Mouse (Mus musculus): Measurements from ENCODE around the gene Sprr2a2. TPM values are rescaled to one million over a fixed set of nuclear protein-coding genes. Genes with fewer than 3 reads are reported as not detected.
"Not testable (repeated sequence)": the region's sequence is repeated elsewhere in the genome, so short reads cannot be mapped to it uniquely, and the experiment has no call there.

Sprr2a2 gene
- total RNA-seq (2012; rRNA removed), result 0.04 TPM in 1 of 2 replicates, not detected in the other
- not detected for polyA plus RNA-seq (2012; ENCODE audit: insufficient read depth in 1 of 2, insufficient read length in 2 of 2, low read depth in 1 of 2, low replicate concordance in 2 of 2, missing spikeins in 1 of 2)

DNA sequence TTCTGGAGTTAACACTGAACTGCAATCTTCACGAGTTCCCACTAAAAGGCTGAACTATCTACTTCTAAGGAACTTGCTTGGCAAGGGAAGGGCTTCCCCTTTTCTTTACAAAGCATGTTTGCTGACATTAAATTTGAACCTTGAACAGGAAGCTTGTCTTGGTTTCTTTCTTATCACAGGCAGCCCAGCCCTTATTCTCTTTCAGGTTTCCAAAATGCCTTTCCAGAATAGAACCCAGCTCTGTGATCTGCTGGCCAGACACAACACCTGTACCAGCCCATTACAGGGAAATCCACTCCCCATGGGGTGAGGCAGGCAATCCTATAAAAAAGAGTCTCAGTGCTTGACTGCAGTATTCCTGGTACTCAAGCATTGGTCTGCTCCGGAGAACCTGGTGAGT is at the start of gene Sprr2a2, which contains the start of gene Sprr2a1:
Gene Sprr2a2, plus strand, starts transcription at position 352 of the 400 bp plus-strand sequence.
Gene Sprr2a1, plus strand, starts transcription at position 231 of the 400 bp plus-strand sequence.
- not testable (repeated sequence) for H3K27me3 ChIP-seq (ENCODE audit: control insufficient read depth in 1 of 2, insufficient read depth in 2 of 2, low read length in 2 of 2); H3K4me3 ChIP-seq (ENCODE audit: control insufficient read depth in 1 of 2, insufficient read depth in 1 of 2, low read depth in 2 of 2, low read length in 2 of 2); H3K79me2 ChIP-seq (ENCODE audit: control insufficient read depth, insufficient read depth, low read length, poor library complexity); H3K36me3 ChIP-seq (ENCODE audit: control insufficient read depth in 1 of 2, insufficient read depth in 2 of 2, low read length in 2 of 2); H3K27ac ChIP-seq (ENCODE audit: control insufficient read depth, low read depth, low read length); H3K4me1 ChIP-seq (ENCODE audit: control insufficient read depth in 1 of 2, insufficient read depth in 2 of 2, low read length in 2 of 2); H3K9ac ChIP-seq (ENCODE audit: control insufficient read depth, low read depth, low read length, poor library complexity, severe bottlenecking); H3K9me3 ChIP-seq (replicated peaks; ENCODE audit: insufficient read depth, low read length); DNase-seq (ENCODE audit: low read depth, low spot score)

DNA sequence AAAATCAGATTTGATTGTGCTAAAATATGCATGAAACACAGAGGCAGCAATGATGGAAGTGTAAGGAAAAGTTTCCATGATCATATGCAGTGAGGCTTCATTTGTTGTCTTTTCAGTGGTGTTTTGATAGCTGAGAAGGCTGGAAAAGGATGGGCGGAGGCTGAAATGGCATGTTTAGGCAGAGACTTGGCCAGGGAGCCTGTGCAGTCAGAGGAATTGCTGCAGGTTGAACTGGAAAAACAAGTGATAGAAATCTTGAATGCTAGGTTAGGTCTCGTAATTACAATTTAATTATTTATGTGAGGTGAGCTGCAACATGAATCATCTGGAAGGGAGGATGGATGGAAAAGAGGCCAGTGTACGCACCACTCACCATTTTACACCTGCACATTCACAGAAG is 45.9 kb upstream of the Sprr2a2 start:
- TF ChIP-seq ZMIZ1 (IDR thresholded peaks at IDR 0.05; ENCODE audit: low read depth, low read length) (no peak), ZNF384 (IDR thresholded peaks at IDR 0.05; ENCODE audit: low read depth, low read length) (no peak), ETS1 (IDR thresholded peaks at IDR 0.05; ENCODE audit: low read depth, low read length) (no peak), NELFE (IDR thresholded peaks at IDR 0.05; ENCODE audit: low read depth, low read length) (no peak), MXI1 (IDR thresholded peaks at IDR 0.05; ENCODE audit: low read depth, low read length) (no peak), USF2 (IDR thresholded peaks at IDR 0.05; ENCODE audit: borderline replicate concordance in 1 of 2, insufficient read depth in 1 of 2, low read depth in 1 of 2, low read length in 2 of 2) (no peak), ZC3H11A (IDR thresholded peaks at IDR 0.05; ENCODE audit: low read depth, low read length) (no peak), RCOR1 (IDR thresholded peaks at IDR 0.05; ENCODE audit: low read depth, low read length) (no peak), TCF12 (IDR thresholded peaks at IDR 0.05; ENCODE audit: low read depth, low read length) (no peak), MEF2A (IDR thresholded peaks at IDR 0.05; ENCODE audit: extremely low read depth, insufficient replicate concordance, low read depth, low read length, poor library complexity, severe bottlenecking) (no peak), HCFC1 (IDR thresholded peaks at IDR 0.05; ENCODE audit: low read depth, low read length) (no peak), USF1 (IDR thresholded peaks at IDR 0.05; ENCODE audit: low read depth, low read length) (no peak), NRF1 (IDR thresholded peaks at IDR 0.05; ENCODE audit: insufficient read depth, low read depth, low read length, poor library complexity, severe bottlenecking) (no peak)
- Histone ChIP-seq H3K4me3 (ENCODE audit: control insufficient read depth in 1 of 2, insufficient read depth in 1 of 2, low read depth in 2 of 2, low read length in 2 of 2) (no peak overlapping the region), H3K9ac (ENCODE audit: control insufficient read depth, low read depth, low read length, poor library complexity, severe bottlenecking) (no peak overlapping the region), H3K79me2 (ENCODE audit: control insufficient read depth, insufficient read depth, low read length, poor library complexity) (no peaks in the 10 kb centered on the region), H3K36me3 (ENCODE audit: control insufficient read depth in 1 of 2, insufficient read depth in 2 of 2, low read length in 2 of 2) (no peaks in the 10 kb centered on the region), H3K27ac (ENCODE audit: control insufficient read depth, low read depth, low read length) (no peak overlapping the region), H3K9me3 (replicated peaks; ENCODE audit: insufficient read depth, low read length) (no peaks in the 10 kb centered on the region), H3K27me3 (ENCODE audit: control insufficient read depth in 1 of 2, insufficient read depth in 2 of 2, low read length in 2 of 2) (no peaks in the 10 kb centered on the region), H3K4me1 (ENCODE audit: control insufficient read depth in 1 of 2, insufficient read depth in 2 of 2, low read length in 2 of 2) (no peaks in the 10 kb centered on the region)
- DNase-seq (ENCODE audit: low read depth, low spot score), result no peak

DNA sequence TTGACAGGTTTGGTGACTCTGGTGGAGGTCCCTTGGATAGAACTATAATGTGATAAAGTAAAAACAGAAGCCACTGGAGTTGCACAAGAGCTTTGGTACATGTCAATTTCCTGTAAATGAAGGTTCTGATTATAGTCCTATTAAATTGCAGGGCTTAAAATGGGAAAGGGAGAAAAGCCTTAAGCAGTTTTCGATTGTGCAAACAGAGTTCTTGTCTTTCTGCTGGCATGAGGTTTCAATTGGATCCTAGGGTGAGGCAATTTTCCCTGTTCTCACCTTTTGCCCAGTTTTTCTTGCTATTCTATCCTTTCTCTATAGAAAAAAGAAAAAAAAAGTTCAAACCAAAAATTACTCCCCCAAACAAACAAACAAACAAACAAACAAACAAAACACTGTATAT is 38.8 kb upstream of the Sprr2a2 start:
- DNase-seq (ENCODE audit: low read depth, low spot score), result no peak
- H3K79me2 ChIP-seq (ENCODE audit: control insufficient read depth, insufficient read depth, low read length, poor library complexity), result no peaks in the 10 kb centered on the region

More for the DNA sequence above, 38.8 kb upstream of the Sprr2a2 start:
- H3K4me1 ChIP-seq (ENCODE audit: control insufficient read depth in 1 of 2, insufficient read depth in 2 of 2, low read length in 2 of 2), result no peaks in the 10 kb centered on the region
- H3K9me3 ChIP-seq (replicated peaks; ENCODE audit: insufficient read depth, low read length), result no peaks in the 10 kb centered on the region
- no peak for TF ChIP-seq GATA1 (IDR thresholded peaks at IDR 0.05; ENCODE audit: low read depth, low read length)
- no peak for TF ChIP-seq SMC3 (IDR thresholded peaks at IDR 0.05; ENCODE audit: low read depth, low read length)
- no peak for TF ChIP-seq ELF1 (IDR thresholded peaks at IDR 0.05; ENCODE audit: low read depth, low read length)
- TF ChIP-seq ETS1 (IDR thresholded peaks at IDR 0.05; ENCODE audit: low read depth, low read length), result no peak
- no peaks in the 10 kb centered on the region for H3K36me3 ChIP-seq (ENCODE audit: control insufficient read depth in 1 of 2, insufficient read depth in 2 of 2, low read length in 2 of 2)
- no peaks in the 10 kb centered on the region for H3K27me3 ChIP-seq (ENCODE audit: control insufficient read depth in 1 of 2, insufficient read depth in 2 of 2, low read length in 2 of 2)
- H3K9ac ChIP-seq (ENCODE audit: control insufficient read depth, low read depth, low read length, poor library complexity, severe bottlenecking), result no peak overlapping the region
- no peak overlapping the region for H3K27ac ChIP-seq (ENCODE audit: control insufficient read depth, low read depth, low read length)
- no peak overlapping the region for H3K4me3 ChIP-seq (ENCODE audit: control insufficient read depth in 1 of 2, insufficient read depth in 1 of 2, low read depth in 2 of 2, low read length in 2 of 2)
